Mouse (Mus musculus) midbrain, postnatal 0 days (tissue): ENCODE measurements around the gene Mgll. TPM values are rescaled to one million over a fixed set of nuclear protein-coding genes. Genes with fewer than 3 reads are reported as not detected.

Experiments used
- ATAC-seq: fragments of 200-750 bp; cut with Nextera tagmentation; 2 replicates; pipeline ENCODE4 v1.8.0; 2017; ENCODE audit warnings: moderate number of reproducible peaks, mild to moderate bottlenecking, moderate TSS enrichment, moderate library complexity; ENCODE audit not compliant: low FRiP score
- DNase-seq: peaks from one replicate; pipeline ENCODE4 v3.0.0-alpha.2; 2015; ENCODE audit warnings: low spot score
- H3K27ac ChIP-seq: fragments of 300-500 bp; sonication (generic); 2 replicates; pipeline ENCODE4 v1.5.1; 2014; ENCODE audit warnings: low read depth, mild to moderate bottlenecking, low read length, mixed read lengths
- H3K27me3 ChIP-seq: fragments of 300-500 bp; sonication (generic); 2 replicates; pipeline ENCODE4 v1.6.1; 2014; ENCODE audit warnings: low read length, control low read depth, mixed read lengths; ENCODE audit not compliant: insufficient read depth
- H3K36me3 ChIP-seq: fragments of 300-500 bp; sonication (generic); 2 replicates; pipeline ENCODE4 v1.6.1; 2014; ENCODE audit warnings: low read length, control low read depth, mixed read lengths; ENCODE audit not compliant: insufficient read depth
- H3K4me1 ChIP-seq: fragments of 300-500 bp; sonication (generic); 2 replicates; pipeline ENCODE4 v1.6.1; 2014; ENCODE audit warnings: mild to moderate bottlenecking, control low read depth, antibody characterized with exemption, low read length, mixed read lengths; ENCODE audit not compliant: insufficient read depth
- H3K4me2 ChIP-seq: fragments of 300-500 bp; sonication (generic); 2 replicates; pipeline ENCODE4 v1.6.1; 2014; ENCODE audit warnings: low read depth, mild to moderate bottlenecking, low read length, mixed read lengths; ENCODE audit not compliant: poor library complexity, severe bottlenecking
- H3K4me3 ChIP-seq: fragments of 300-500 bp; sonication (generic); 2 replicates; pipeline ENCODE4 v1.5.1; 2014; ENCODE audit warnings: low read depth, mild to moderate bottlenecking, low read length, moderate library complexity
- H3K9ac ChIP-seq: fragments of 300-500 bp; sonication (generic); replicated peaks from 2 replicates; pipeline ENCODE4 v1.6.1; 2014; ENCODE audit warnings: mild to moderate bottlenecking, low read length, moderate library complexity, mixed read lengths; ENCODE audit not compliant: poor library complexity, severe bottlenecking
- H3K9me3 ChIP-seq: fragments of 300-500 bp; sonication (generic); 2 replicates; pipeline ENCODE4 v1.6.1; 2016; ENCODE audit warnings: low read length, control low read depth
- CTCF ChIP-seq: IDR thresholded peaks from 2 replicates; pipeline ENCODE4 v1.5.1; 2016; ENCODE audit warnings: antibody characterized with exemption, mild to moderate bottlenecking
- WGBS: fragments of 180-500 bp; shearing (Covaris S2); extraction: QIAGEN DNeasy Blood & Tissue Kit; methylation state at CpG from one replicate; pipeline ENCODE4 v1.1.7; 2014; 5-methylcytosine and 5-hydroxymethylcytosine counted together
- polyA plus RNA-seq: library from polyadenylated mRNA; unstranded; fragments of >200 nt; fragmentation: Nextera tagmentation; extraction: Ambion mirVana; gene quantifications from 2 replicates; pipeline ENCODE4 v1.2.1, GENCODE M21; 2015
- total RNA-seq: library from RNA; depleted of rRNA; stranded (reverse); fragments of >200 nt; gene quantifications from 2 replicates; pipeline ENCODE4 v1.2.3, GENCODE M21; 2014

The Mgll gene
- total and polyA plus RNA-seq, 2 experiments from 2014 or later: 50.6 to 62.3 TPM

- H3K27me3 ChIP-seq: no peaks in the 10 kb centered on the region
- H3K9me3 ChIP-seq: no peaks in the 10 kb centered on the region
- H3K36me3 ChIP-seq: no peaks in the 10 kb centered on the region
- H3K4me3 ChIP-seq: no peak overlapping the region
- WGBS: 92% methylated on average over 4 of the region's 4 CpGs
- no peak overlapping the region for H3K9ac ChIP-seq
- no peak for ATAC-seq
- H3K4me2 ChIP-seq: no peak overlapping the region
- no peak for DNase-seq
- no peak overlapping the region for H3K27ac ChIP-seq
- no peak for TF ChIP-seq CTCF
- no peaks in the 10 kb centered on the region for H3K4me1 ChIP-seq
Observed at GRCm38 (mm10) chr6:88714200-88714674, 10.0 kb upstream of the Mgll start.

- H3K4me2 ChIP-seq: no peak overlapping the region
- no peaks in the 10 kb centered on the region for H3K4me1 ChIP-seq
- H3K9ac ChIP-seq: no peak overlapping the region
- no peaks in the 10 kb centered on the region for H3K36me3 ChIP-seq
- ATAC-seq: no peak
- TF ChIP-seq CTCF: no peak
- no peaks in the 10 kb centered on the region for H3K27me3 ChIP-seq
- WGBS: 43% methylated on average over 9 of the region's 9 CpGs
- DNase-seq: no peak
- no peak overlapping the region for H3K27ac ChIP-seq
- H3K4me3 ChIP-seq: no peak overlapping the region
- H3K9me3 ChIP-seq: no peaks in the 10 kb centered on the region
Observed at GRCm38 (mm10) chr6:88715378-88715781, 8.8 kb upstream of the Mgll start.

DNA sequence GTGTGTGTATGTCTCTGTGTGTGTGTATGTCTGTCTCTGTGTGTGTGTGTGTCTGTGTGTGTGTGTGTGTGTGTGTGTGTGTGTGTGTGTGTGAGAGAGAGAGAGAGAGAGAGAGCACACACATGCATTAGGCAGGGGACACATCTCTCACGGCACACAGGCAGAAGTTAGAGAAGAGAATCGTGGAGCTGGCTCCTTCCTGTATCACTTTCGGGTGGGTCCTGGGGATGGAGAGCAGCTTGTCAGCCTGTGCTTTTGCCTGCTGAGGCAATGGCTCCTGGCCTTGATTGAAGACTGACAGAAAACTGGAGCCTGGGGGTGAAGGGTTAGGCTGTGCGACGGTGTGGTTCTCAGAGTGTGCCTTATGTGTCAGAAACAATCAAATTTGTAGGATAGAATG, 8.2 kb upstream of the Mgll start:
- no peaks in the 10 kb centered on the region for H3K36me3 ChIP-seq
- H3K27ac ChIP-seq: no peak overlapping the region
- no peak overlapping the region for H3K4me3 ChIP-seq
- H3K9me3 ChIP-seq: no peaks in the 10 kb centered on the region
- H3K27me3 ChIP-seq: no peaks in the 10 kb centered on the region
- H3K4me2 ChIP-seq: no peak overlapping the region
- WGBS: 68% methylated on average over 5 of the region's 5 CpGs
- TF ChIP-seq CTCF: no peak
- no peaks in the 10 kb centered on the region for H3K4me1 ChIP-seq
- no peak for DNase-seq
- no peak overlapping the region for H3K9ac ChIP-seq
- no peak for ATAC-seq

GRCm38 (mm10) chr6:88717143-88718032, 6.8 kb upstream of the Mgll start:
- Histone ChIP-seq H3K9me3 (no peaks in the 10 kb centered on the region), H3K9ac (no peak overlapping the region), H3K27me3 (no peaks in the 10 kb centered on the region), H3K4me2 (no peak overlapping the region), H3K4me1 (no peaks in the 10 kb centered on the region), H3K36me3 (no peaks in the 10 kb centered on the region), H3K4me3 (no peak overlapping the region), H3K27ac (no peak overlapping the region)
- 74% methylated on average over 6 of the region's 6 CpGs for WGBS
- ATAC-seq: no peak
- TF ChIP-seq CTCF: no peak
- DNase-seq: no peak

DNA sequence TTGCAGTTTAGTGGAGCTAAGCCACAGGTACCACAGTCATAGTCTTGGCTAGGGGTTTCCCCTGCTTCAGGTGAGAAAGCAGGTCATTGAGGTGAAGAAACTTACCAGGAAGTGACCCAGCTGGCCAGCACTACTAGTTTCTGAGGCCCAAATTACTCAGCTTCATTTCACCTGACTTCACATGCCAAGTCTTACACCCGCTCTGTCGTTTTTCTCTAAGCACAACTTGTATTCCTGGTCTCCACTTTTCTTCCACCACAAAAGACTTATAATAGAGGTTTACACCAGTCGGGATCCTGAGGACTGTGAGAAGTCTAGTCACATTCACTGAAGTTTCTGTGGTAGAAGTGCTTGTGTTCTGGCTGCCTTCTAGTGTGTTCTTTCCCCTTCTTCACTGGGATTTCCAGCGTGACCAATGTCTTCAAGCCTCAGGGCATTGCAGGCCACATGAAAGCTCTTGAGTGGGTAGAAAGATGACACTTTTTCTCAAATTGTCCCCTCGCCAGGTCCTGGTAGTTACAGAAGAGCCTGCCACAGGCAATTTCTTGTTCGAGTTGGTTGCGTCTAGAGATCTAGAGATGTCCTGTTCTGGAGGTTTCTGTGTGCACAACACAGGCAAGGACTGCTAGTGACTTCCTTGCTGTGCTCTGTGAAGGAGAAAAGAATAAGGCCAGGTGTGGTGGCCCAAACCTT, 6.0 kb upstream of the Mgll start:
- Histone ChIP-seq H3K27ac (no peak overlapping the region), H3K4me2 (no peak overlapping the region), H3K4me1 (no peaks in the 10 kb centered on the region), H3K36me3 (no peaks in the 10 kb centered on the region), H3K27me3 (no peaks in the 10 kb centered on the region), H3K9me3 (no peaks in the 10 kb centered on the region), H3K4me3 (no peak overlapping the region), H3K9ac (no peak overlapping the region)
- WGBS: 93% methylated on average over 7 of the region's 7 CpGs
- no peak for ATAC-seq
- no peak for DNase-seq
- TF ChIP-seq CTCF: no peak

DNA sequence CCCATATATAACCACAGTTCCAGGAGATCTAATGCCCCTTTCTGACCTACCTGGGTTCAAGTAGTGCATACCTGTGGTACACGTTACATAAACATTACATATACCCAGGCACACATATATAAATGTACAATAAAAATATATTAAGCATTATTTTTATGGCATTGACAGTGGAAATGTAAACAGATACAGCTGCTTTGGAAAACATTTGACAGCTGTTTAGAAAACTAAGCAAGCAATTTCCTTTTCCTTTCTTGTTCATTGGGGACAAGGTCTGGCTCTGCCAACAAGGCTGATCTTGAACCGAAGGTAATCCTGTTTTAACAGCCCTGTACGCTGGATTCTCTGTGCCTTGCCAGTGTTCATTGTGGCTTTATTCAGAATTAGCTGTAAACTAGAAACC, 3.2 kb upstream of the Mgll start:
- H3K4me1 ChIP-seq: no peaks in the 10 kb centered on the region
- TF ChIP-seq CTCF: no peak
- H3K27ac ChIP-seq: no peak overlapping the region
- no peaks in the 10 kb centered on the region for H3K9me3 ChIP-seq
- no peaks in the 10 kb centered on the region for H3K27me3 ChIP-seq
- DNase-seq (no peak), ATAC-seq (no peak)
- H3K9ac ChIP-seq: no peak overlapping the region
- H3K36me3 ChIP-seq: no peaks in the 10 kb centered on the region
- 68% methylated on average over 3 of the region's 3 CpGs for WGBS
- H3K4me3 ChIP-seq: no peak overlapping the region
- H3K4me2 ChIP-seq: no peak overlapping the region
